Mouse (Mus musculus): ENCODE measurements around the gene Ifnar1. TPM values are rescaled to one million over a fixed set of nuclear protein-coding genes. Genes with fewer than 3 reads are reported as not detected.
"Not testable (repeated sequence)": the region's sequence is repeated elsewhere in the genome, so short reads cannot be mapped to it uniquely, and the experiment has no call there.

The Ifnar1 gene
- polyA plus RNA-seq (2015; fragmentation: Nextera tagmentation; extraction: Ambion mirVana), result 18.0 and 19.1 TPM in 2 replicates

DNA sequence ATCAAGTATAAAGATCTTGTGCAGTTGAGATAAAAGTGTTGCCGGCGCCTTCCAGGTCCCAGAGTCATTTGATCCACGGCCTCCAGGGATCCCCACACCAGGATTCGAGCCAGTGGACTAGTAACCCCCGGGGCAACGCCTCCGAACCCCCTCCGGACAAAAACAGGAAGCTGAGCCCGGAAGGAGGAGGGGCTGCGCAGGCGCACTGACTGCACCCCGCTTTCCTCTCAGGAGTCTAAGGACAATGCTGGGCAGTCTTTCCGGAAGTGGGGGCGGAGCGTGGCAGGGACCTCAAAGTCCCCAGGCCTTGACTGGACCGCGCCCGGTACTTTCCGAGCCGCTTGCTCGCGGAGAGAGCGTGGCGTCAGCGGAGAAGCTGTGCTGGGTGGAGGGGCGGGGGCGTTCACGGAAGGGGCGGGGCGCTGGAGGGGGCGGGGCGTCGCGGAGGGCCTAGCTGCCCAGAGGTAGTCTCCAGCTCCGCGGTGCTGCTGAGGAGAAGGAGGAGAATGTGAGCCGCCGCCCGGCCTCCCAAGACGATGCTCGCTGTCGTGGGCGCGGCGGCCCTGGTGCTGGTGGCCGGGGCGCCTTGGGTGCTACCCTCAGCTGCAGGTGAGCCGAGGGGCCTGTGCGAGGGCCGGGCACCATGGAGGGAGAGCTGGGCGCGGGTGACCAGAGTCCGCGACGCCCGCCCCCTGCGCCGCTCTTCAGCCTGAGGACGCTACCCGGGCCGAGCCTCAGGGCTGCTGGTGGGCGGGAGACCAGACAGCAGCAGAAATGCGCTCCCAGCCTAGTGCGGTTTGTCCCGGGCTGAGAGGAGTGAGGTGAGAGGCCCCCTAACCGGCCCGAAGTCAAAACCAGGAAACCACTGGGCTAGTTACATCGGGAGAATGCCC lies at the start of gene Ifnar1:
Gene Ifnar1 (plus strand): TSS at position 431 of the 893 bp plus-strand sequence.
- Histone ChIP-seq H3K27ac (peak within 1 kb of the TSS; percentile 100), H3K36me3 (peaks cover 24% of the 10 kb centered on the region), H3K4me1 (replicated peaks) (peaks cover 58% of the 10 kb centered on the region), H3K4me3 (replicated peaks) (peak within 1 kb of the TSS; percentile 95), H3K9ac (peak within 1 kb of the TSS; percentile 96), H3K27me3 (no peaks in the 10 kb centered on the region), H3K4me2 (peak within 1 kb of the TSS; percentile 95), H3K9me3 (replicated peaks) (0 out of 2 replicates have a peak, but pooled peaks cover 3% of the 10 kb centered on the region)
- peak; percentile 98 for ATAC-seq (ENCODE audit: low read depth)
- WGBS (ENCODE audit: insufficient replicate concordance), result under 1% methylated on average over 64 of the region's 68 CpGs
- peak; percentile 99 for DNase-seq

DNA sequence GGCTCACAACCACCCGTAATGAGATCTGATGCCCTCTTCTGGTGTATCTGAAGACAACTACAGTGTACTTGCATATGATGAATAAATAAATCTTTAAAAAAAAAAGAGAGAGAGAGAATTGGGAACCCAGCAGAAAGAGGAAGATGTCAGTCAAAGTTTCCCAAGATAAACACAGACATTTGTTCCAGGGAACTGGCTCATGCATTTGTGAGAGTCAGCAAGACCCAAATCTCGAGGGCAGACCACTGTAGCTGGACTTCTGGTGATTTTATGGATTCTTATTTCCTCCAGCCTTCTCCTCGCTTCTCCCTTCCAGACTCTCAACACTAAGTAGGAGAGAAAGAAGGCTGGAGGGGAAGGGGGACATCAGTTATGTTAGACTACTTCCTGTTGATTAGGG lies 47.0 kb upstream of the Ifnar1 start:
- no peak overlapping the region for H3K4me3 ChIP-seq (replicated peaks)
- peaks cover 83% of the 10 kb centered on the region for H3K4me1 ChIP-seq (replicated peaks)
- WGBS (ENCODE audit: insufficient replicate concordance), result 44% methylated on average over 3 of the region's 3 CpGs
- no peaks in the 10 kb centered on the region for H3K27me3 ChIP-seq
- H3K9ac ChIP-seq, result peak overlapping the region; percentile 37; the same call in 1 of the 2 replicates
- DNase-seq (no peak), ATAC-seq (ENCODE audit: low read depth) (no peak)
- H3K36me3 ChIP-seq, result no peaks in the 10 kb centered on the region
- no peaks in the 10 kb centered on the region for H3K9me3 ChIP-seq (replicated peaks)
- H3K27ac ChIP-seq, result peak overlapping the region; percentile 100
- no peak overlapping the region for H3K4me2 ChIP-seq

DNA sequence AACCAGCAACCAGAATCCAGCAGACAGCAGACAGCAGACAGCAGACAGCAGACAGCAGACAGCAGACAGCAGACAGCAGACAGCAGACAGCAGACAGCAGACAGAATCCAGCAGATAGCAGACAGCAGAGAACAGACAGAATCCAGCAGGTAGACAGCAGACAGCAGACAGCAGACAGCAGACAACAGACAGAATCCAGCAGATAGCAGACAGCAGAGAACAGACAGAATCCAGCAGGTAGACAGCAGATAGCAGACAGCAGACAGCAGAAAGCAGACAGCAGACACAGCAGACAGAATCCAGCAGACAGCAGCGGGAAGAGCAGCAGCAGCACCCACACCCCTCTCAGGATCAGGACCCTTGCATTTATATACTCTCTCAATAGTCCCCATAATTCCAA lies 46.4 kb upstream of the Ifnar1 start:
- peak overlapping the region; percentile 100 for H3K27ac ChIP-seq
- not testable (repeated sequence) for H3K4me3 ChIP-seq (replicated peaks); H3K27me3 ChIP-seq; H3K4me2 ChIP-seq; ATAC-seq (ENCODE audit: low read depth); DNase-seq; H3K36me3 ChIP-seq; H3K9me3 ChIP-seq (replicated peaks)
- peak overlapping the region; percentile 37 for H3K9ac ChIP-seq
- H3K4me1 ChIP-seq (replicated peaks), result peaks cover 83% of the 10 kb centered on the region
- 88% methylated on average over 1 of the region's 1 CpGs for WGBS (ENCODE audit: insufficient replicate concordance)

DNA sequence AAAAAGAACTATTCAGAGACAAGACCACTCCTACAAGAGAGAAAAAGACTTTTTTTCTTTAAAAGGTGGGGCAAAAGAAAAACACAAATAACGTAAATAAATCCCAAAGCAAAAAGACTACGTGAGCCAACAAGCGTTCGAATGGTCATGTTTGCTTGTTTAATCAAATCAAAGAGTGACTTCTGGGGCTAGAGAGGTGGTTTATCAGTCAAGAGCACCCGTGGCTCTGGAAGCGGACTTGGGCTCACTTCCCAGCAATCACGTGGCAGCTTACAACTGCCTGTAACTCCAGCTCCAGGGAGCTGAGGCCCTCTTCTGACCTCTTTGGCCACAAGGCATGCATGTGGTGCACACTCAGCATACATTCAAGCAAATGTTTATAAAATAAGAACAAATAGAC lies 43.7 kb upstream of the Ifnar1 start:
- WGBS (ENCODE audit: insufficient replicate concordance), result 8% methylated on average over 7 of the region's 7 CpGs
- H3K36me3 ChIP-seq, result no peaks in the 10 kb centered on the region
- DNase-seq, result peak; percentile 85
- H3K27me3 ChIP-seq, result no peaks in the 10 kb centered on the region
- peak; percentile 86 for ATAC-seq (ENCODE audit: low read depth)
- peak overlapping the region; percentile 71 for H3K4me2 ChIP-seq
- H3K9ac ChIP-seq, result peak overlapping the region; percentile 74
- H3K27ac ChIP-seq, result peak overlapping the region; percentile 100
- H3K4me1 ChIP-seq (replicated peaks), result peaks cover 88% of the 10 kb centered on the region
- H3K9me3 ChIP-seq (replicated peaks), result no peaks in the 10 kb centered on the region
- peak overlapping the region; percentile 32 for H3K4me3 ChIP-seq (replicated peaks)

DNA sequence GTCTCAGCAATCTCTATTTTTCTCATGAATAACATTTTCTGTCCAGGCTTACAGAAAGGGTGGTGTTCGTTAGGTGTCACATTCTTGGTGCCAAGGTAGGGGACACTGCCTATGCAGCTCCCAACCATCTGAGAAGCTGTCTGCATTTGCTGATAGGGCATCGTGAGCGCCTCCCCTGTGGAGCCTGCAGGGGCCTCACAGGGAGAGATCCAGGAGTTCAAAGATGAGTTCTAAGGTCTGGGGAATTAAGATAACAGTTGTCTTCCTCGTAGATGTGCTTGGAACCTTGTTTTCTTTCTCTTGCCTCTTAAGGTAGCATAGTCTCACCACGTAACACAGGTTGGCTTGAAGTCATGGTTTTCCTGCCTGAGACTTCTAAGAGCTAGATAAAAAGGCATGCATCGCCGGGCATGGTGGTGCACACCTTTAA lies 43.2 kb upstream of the Ifnar1 start:
- Histone ChIP-seq H3K4me2 (peak overlapping the region; percentile 71), H3K9ac (peak overlapping the region; percentile 74)
- 18% methylated on average over 7 of the region's 7 CpGs for WGBS (ENCODE audit: insufficient replicate concordance)

DNA sequence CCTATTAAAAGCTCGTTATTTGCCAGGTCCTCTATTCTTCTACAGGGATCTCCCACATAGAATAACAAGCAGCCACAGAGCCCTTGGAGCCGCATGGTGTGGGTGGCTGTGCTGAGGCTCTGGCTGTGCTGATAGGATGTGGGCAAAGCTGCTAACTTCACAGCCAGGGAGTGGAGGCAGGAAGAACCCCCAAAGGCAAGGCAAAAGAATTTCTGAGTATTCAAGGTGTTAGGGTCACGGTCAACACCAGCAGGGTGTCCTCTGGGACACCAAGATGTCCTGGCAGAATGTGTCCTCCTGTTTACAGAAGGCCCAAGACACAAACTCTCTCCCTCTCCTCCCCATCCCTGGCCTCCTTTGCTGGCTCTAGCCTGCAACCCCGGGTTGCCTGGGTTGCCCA lies 42.6 kb upstream of the Ifnar1 start:
- DNase-seq, result peak; percentile 64
- H3K4me2 ChIP-seq, result peak overlapping the region; percentile 71
- no peaks in the 10 kb centered on the region for H3K27me3 ChIP-seq
- no peaks in the 10 kb centered on the region for H3K36me3 ChIP-seq
- WGBS (ENCODE audit: insufficient replicate concordance), result 17% methylated on average over 4 of the region's 4 CpGs
- H3K9ac ChIP-seq, result peak overlapping the region; percentile 74
- no peaks in the 10 kb centered on the region for H3K9me3 ChIP-seq (replicated peaks)
- peak; percentile 63 for ATAC-seq (ENCODE audit: low read depth)
- H3K4me3 ChIP-seq (replicated peaks), result no peak overlapping the region
- H3K4me1 ChIP-seq (replicated peaks), result peaks cover 92% of the 10 kb centered on the region
- H3K27ac ChIP-seq, result peak overlapping the region; percentile 100

More for the DNA sequence above, 43.2 kb upstream of the Ifnar1 start:
- H3K9me3 ChIP-seq (replicated peaks), result no peaks in the 10 kb centered on the region
- ATAC-seq (ENCODE audit: low read depth), result peak; percentile 98
- H3K27ac ChIP-seq, result peak overlapping the region; percentile 100
- H3K4me1 ChIP-seq (replicated peaks), result peaks cover 91% of the 10 kb centered on the region
- no peaks in the 10 kb centered on the region for H3K27me3 ChIP-seq
- peak; percentile 93 for DNase-seq
- H3K36me3 ChIP-seq, result no peaks in the 10 kb centered on the region
- H3K4me3 ChIP-seq (replicated peaks), result no peak overlapping the region

DNA sequence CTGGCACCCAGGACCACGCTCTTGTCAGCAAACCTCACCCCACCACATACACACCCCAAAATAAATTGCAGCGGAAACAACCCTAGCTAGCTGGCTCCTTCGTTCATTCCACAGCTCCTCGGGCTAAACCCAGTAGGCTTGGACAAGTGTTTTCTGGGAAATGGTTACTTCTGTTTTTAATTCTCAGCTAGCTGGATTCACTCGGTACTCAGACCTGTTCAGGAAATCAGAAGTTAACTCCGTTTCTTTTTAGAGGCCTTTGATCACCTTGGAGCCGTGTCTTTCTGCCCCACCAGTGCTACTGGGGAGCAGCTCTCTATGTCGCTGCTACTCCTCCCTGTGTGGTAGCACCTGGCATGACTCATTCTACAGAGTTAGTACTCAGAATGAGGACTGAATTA lies 41.8 kb upstream of the Ifnar1 start:
- DNase-seq (no peak), ATAC-seq (ENCODE audit: low read depth) (no peak)
- Histone ChIP-seq H3K4me1 (replicated peaks) (peaks cover 92% of the 10 kb centered on the region), H3K9me3 (replicated peaks) (no peaks in the 10 kb centered on the region), H3K27me3 (no peaks in the 10 kb centered on the region), H3K36me3 (no peaks in the 10 kb centered on the region), H3K4me3 (replicated peaks) (no peak overlapping the region), H3K27ac (peak overlapping the region; percentile 100), H3K9ac (peak overlapping the region; percentile 74), H3K4me2 (peak overlapping the region; percentile 71)
- 68% methylated on average over 8 of the region's 8 CpGs for WGBS (ENCODE audit: insufficient replicate concordance)

DNA sequence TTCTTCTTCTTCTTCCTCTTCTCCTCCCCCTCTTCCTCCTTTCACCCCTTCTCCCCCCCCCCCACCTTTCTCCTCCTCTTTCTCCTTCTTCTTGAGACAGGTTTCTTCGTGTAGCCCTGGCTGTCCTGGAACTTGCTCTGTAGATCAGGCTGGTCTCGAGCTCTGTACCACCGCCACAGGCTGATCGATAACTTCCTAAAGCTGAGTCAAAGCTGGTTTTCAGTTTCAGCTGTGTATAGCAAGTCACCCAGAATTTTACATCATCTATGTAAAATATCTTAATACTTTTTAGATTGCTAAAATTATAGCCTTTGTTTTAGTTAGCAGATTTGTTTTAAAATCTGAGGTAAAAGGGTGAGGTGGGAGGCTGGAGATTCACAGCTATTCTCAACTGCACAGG lies 40.2 kb upstream of the Ifnar1 start:
- Histone ChIP-seq H3K27me3 (no peaks in the 10 kb centered on the region), H3K9me3 (replicated peaks) (no peaks in the 10 kb centered on the region), H3K4me1 (replicated peaks) (peaks cover 92% of the 10 kb centered on the region), H3K9ac (no peak overlapping the region), H3K4me2 (no peak overlapping the region), H3K36me3 (no peaks in the 10 kb centered on the region), H3K27ac (peak overlapping the region; percentile 90), H3K4me3 (replicated peaks) (no peak overlapping the region)
- DNase-seq, result no peak
- 76% methylated on average over 4 of the region's 4 CpGs for WGBS (ENCODE audit: insufficient replicate concordance)
- no peak for ATAC-seq (ENCODE audit: low read depth)

DNA sequence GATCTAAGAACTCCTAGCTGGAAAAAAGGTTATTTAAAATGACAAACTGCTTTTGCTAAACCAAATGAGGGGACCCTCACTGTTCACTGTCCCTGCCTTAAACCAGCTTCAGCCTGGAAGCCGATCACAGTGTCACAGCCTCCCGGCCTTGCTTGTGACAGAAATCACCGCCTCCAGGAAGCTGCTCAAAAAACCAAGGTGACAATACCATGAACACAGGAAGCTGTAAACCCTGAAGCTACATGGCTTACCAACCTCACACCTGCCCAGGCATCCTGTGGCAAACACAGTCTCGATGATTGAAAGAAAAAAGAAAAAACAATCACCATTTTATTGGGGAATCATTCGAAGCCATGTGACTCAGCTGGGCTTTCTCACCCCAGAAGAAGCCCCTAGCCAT lies 39.5 kb upstream of the Ifnar1 start:
- H3K4me1 ChIP-seq (replicated peaks), result peaks cover 92% of the 10 kb centered on the region
- ATAC-seq (ENCODE audit: low read depth) (no peak), DNase-seq (no peak)
- H3K9me3 ChIP-seq (replicated peaks), result no peaks in the 10 kb centered on the region
- 69% methylated on average over 5 of the region's 5 CpGs for WGBS (ENCODE audit: insufficient replicate concordance)
- H3K4me3 ChIP-seq (replicated peaks), result no peak overlapping the region
- H3K4me2 ChIP-seq, result no peak overlapping the region
- no peaks in the 10 kb centered on the region for H3K27me3 ChIP-seq
- H3K9ac ChIP-seq, result no peak overlapping the region
- H3K36me3 ChIP-seq, result no peaks in the 10 kb centered on the region
- peak overlapping the region; percentile 90 for H3K27ac ChIP-seq

DNA sequence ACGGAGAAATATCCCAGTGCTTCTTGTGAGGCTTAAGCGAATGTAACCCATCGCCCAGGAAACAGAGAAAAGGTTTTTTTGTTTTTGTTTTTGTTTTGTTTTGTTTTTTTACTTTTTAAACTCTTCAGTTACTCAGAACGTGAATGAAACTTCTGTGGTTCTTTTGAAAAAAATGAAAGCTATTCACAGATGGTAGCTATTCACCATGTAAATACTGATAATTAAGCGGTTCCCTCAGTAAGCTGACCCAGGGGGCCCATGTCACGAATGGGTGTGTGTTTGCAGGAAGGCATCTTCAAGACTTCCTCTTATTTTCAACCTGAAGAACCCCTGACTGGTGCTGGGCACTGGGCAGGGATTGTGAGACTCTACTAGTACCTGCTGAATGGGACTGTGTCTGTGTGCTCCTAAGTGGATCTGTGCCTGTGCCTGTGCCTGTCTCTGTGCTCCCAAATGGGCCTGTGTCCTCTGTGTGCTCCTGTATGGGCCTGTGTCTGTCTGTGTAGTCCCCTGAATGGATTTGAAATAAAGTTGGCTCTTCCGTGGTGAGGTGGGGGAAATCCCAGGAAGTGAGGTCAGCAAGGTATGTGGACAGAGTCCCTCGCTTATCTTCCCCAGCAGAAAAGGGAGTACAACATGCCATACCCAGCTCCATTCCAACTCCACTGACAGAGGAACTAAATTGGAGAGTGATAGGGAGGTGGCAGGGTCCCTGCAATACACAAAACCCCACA lies 38.1 kb upstream of the Ifnar1 start:
- no peak for DNase-seq
- H3K9me3 ChIP-seq (replicated peaks), result no peaks in the 10 kb centered on the region
- ATAC-seq (ENCODE audit: low read depth), result peak; percentile 30
- H3K4me3 ChIP-seq (replicated peaks), result no peak overlapping the region
- H3K4me2 ChIP-seq, result peak overlapping the region; percentile 44
- peaks cover 92% of the 10 kb centered on the region for H3K4me1 ChIP-seq (replicated peaks)
- H3K36me3 ChIP-seq, result no peaks in the 10 kb centered on the region
- H3K27ac ChIP-seq, result peak overlapping the region; percentile 90
- 49% methylated on average over 8 of the region's 8 CpGs for WGBS (ENCODE audit: insufficient replicate concordance)
- H3K9ac ChIP-seq, result peak overlapping the region; percentile 64
- H3K27me3 ChIP-seq, result no peaks in the 10 kb centered on the region

DNA sequence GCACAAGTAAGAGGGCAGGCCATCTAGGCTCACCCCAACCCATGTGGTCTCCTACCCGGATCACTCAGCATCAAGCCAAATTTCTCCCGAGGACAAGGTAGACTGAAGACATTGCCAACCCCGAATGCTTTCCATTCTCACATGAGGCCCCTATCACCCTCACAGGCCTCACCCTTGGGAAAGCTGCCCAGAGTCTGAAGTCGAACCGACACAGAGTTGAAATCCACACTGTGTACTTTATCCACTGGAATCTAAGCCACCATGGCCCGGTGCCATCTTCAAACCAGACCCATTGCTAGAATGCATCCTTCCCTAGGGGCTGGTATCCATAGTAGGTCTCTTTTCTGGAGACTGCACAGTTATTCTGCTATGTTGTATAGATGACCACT lies 37.5 kb upstream of the Ifnar1 start:
- H3K4me3 ChIP-seq (replicated peaks), result no peak overlapping the region
- no peaks in the 10 kb centered on the region for H3K27me3 ChIP-seq
- H3K4me1 ChIP-seq (replicated peaks), result peaks cover 93% of the 10 kb centered on the region
- no peaks in the 10 kb centered on the region for H3K9me3 ChIP-seq (replicated peaks)
- H3K27ac ChIP-seq, result peak overlapping the region; percentile 90
- 74% methylated on average over 6 of the region's 6 CpGs for WGBS (ENCODE audit: insufficient replicate concordance)
- peak; percentile 10; the same call in 1 of the 2 replicates for ATAC-seq (ENCODE audit: low read depth)
- H3K9ac ChIP-seq, result peak overlapping the region; percentile 64
- no peaks in the 10 kb centered on the region for H3K36me3 ChIP-seq
- peak overlapping the region; percentile 44 for H3K4me2 ChIP-seq
- DNase-seq, result no peak
